Mouse (Mus musculus) testis, adult 2 months (tissue): ENCODE data around the gene Sult3a1. TPM values are rescaled to one million over a fixed set of nuclear protein-coding genes. Genes with fewer than 3 reads are reported as not detected.

Experiments used
- H3K27ac ChIP-seq: fragments of 200-500 bp; 2 replicates; pipeline ENCODE4 v1.5.1; 2012; ENCODE audit warnings: low read depth, low read length; ENCODE audit not compliant: control insufficient read depth, insufficient read depth
- H3K27me3 ChIP-seq: fragments of 200-500 bp; 2 replicates; pipeline ENCODE4 v1.6.1; 2012; ENCODE audit warnings: mild to moderate bottlenecking, low read length, moderate library complexity; ENCODE audit not compliant: control insufficient read depth, insufficient read depth
- H3K36me3 ChIP-seq: fragments of 200-500 bp; 2 replicates; pipeline ENCODE4 v1.6.1; 2012; ENCODE audit warnings: mild to moderate bottlenecking, low read length; ENCODE audit not compliant: control insufficient read depth, insufficient read depth
- H3K4me1 ChIP-seq: fragments of 200-500 bp; 2 replicates; pipeline ENCODE4 v1.6.1; 2012; ENCODE audit warnings: low read length; ENCODE audit not compliant: control insufficient read depth, insufficient read depth
- H3K4me3 ChIP-seq: fragments of 200-500 bp; 2 replicates; pipeline ENCODE4 v1.5.1; 2012; ENCODE audit warnings: low read depth, mild to moderate bottlenecking, low read length, moderate library complexity, mixed read lengths; ENCODE audit not compliant: control insufficient read depth
- CTCF ChIP-seq: fragments of 200-500 bp; IDR thresholded peaks from 2 replicates; pipeline ENCODE4 v1.5.1; 2012; ENCODE audit warnings: low read depth, mild to moderate bottlenecking, inconsistent platforms, low read length, moderate library complexity; ENCODE audit not compliant: control insufficient read depth, insufficient read depth, insufficient replicate concordance
- POLR2A ChIP-seq: fragments of 200-500 bp; IDR thresholded peaks from 2 replicates; pipeline ENCODE4 v1.6.1; 2012; ENCODE audit warnings: low read depth, mild to moderate bottlenecking, inconsistent platforms, low read length, moderate library complexity; ENCODE audit not compliant: control insufficient read depth
- polyA plus RNA-seq: library from polyadenylated mRNA; depleted of rRNA; stranded (reverse); fragments of >200 nt; gene quantifications from 2 replicates; pipeline ENCODE4 v1.2.3, GENCODE M21; 2012; rRNA removed

The Sult3a1 gene
- polyA plus RNA-seq, result not detected in 2 replicates

- H3K4me3 ChIP-seq, result no peak within 1 kb of the TSS
These were observed at the start of gene Sult3a1 for GRCm38 (mm10) chr10:33857421-33857820. TSS of gene Sult3a1 (plus strand) at chr10:33857721.

GRCm38 (mm10) chr10:33811807-33812206 lies 45.7 kb upstream of the Sult3a1 start:
- Histone ChIP-seq H3K4me3 (no peak overlapping the region), H3K4me1 (no peaks in the 10 kb centered on the region), H3K27ac (no peak overlapping the region), H3K27me3 (no peaks in the 10 kb centered on the region), H3K36me3 (no peaks in the 10 kb centered on the region)
- no peak for TF ChIP-seq CTCF
- TF ChIP-seq POLR2A, result no peak

More at GRCm38 (mm10) chr10:33857421-33857820, at the start of gene Sult3a1:
- H3K4me1 ChIP-seq, result no peaks in the 10 kb centered on the region
- H3K27me3 ChIP-seq, result no peaks in the 10 kb centered on the region
- no peak within 1 kb of the TSS for H3K27ac ChIP-seq
- TF ChIP-seq POLR2A (no peak), CTCF (no peak)
- no peaks in the 10 kb centered on the region for H3K36me3 ChIP-seq

- TF ChIP-seq POLR2A (no peak), CTCF (no peak)
- H3K4me3 ChIP-seq, result no peak overlapping the region
- no peaks in the 10 kb centered on the region for H3K36me3 ChIP-seq
- no peaks in the 10 kb centered on the region for H3K4me1 ChIP-seq
- no peaks in the 10 kb centered on the region for H3K27me3 ChIP-seq
- no peak overlapping the region for H3K27ac ChIP-seq
These were observed 43.3 kb upstream of the Sult3a1 start for GRCm38 (mm10) chr10:33814266-33814665.

- TF ChIP-seq POLR2A (no peak), CTCF (no peak)
- no peaks in the 10 kb centered on the region for H3K27me3 ChIP-seq
- H3K36me3 ChIP-seq, result no peaks in the 10 kb centered on the region
- H3K4me1 ChIP-seq, result no peaks in the 10 kb centered on the region
- no peak overlapping the region for H3K27ac ChIP-seq
- H3K4me3 ChIP-seq, result no peak overlapping the region
These were observed 40.6 kb upstream of the Sult3a1 start for GRCm38 (mm10) chr10:33816923-33817322.

- H3K4me3 ChIP-seq, result no peak overlapping the region
- no peaks in the 10 kb centered on the region for H3K27me3 ChIP-seq
- TF ChIP-seq CTCF (no peak), POLR2A (no peak)
- no peak overlapping the region for H3K27ac ChIP-seq
- H3K36me3 ChIP-seq, result no peaks in the 10 kb centered on the region
- no peaks in the 10 kb centered on the region for H3K4me1 ChIP-seq
These were observed 36.6 kb upstream of the Sult3a1 start for GRCm38 (mm10) chr10:33820892-33821291.

GRCm38 (mm10) chr10:33865994-33866393 lies 8.5 kb downstream of the Sult3a1 start:
- Histone ChIP-seq H3K27ac (no peak overlapping the region), H3K36me3 (no peaks in the 10 kb centered on the region), H3K4me3 (no peak overlapping the region), H3K27me3 (no peaks in the 10 kb centered on the region), H3K4me1 (no peaks in the 10 kb centered on the region)
- TF ChIP-seq POLR2A (no peak), CTCF (no peak)

- TF ChIP-seq POLR2A (no peak), CTCF (no peak)
These were observed 12.9 kb downstream of the Sult3a1 start for GRCm38 (mm10) chr10:33870441-33870840.

More at GRCm38 (mm10) chr10:33870441-33870840, 12.9 kb downstream of the Sult3a1 start:
- Histone ChIP-seq H3K27me3 (no peaks in the 10 kb centered on the region), H3K36me3 (no peaks in the 10 kb centered on the region), H3K27ac (no peak overlapping the region), H3K4me3 (no peak overlapping the region), H3K4me1 (no peaks in the 10 kb centered on the region)
